Mouse (Mus musculus) liver, postnatal 0 days (tissue): ENCODE data around the gene Insig1. TPM values are rescaled to one million over a fixed set of nuclear protein-coding genes. Genes with fewer than 3 reads are reported as not detected.
A peak's percentile ranks its signal among the peaks of the same experiment; 100 is the strongest.

Experiments
- ATAC-seq: fragments of 200-750 bp; cut with Nextera tagmentation; 2 replicates; pipeline ENCODE4 v1.8.0; 2017; ENCODE audit warnings: mild to moderate bottlenecking, moderate library complexity
- DNase-seq: peaks from one replicate; pipeline ENCODE4 v3.0.0-alpha.2; 2016
- H3K27ac ChIP-seq: fragments of 300-500 bp; sonication (generic); 2 replicates; pipeline ENCODE4 v1.5.1; 2014; ENCODE audit warnings: antibody characterized with exemption, moderate library complexity, mild to moderate bottlenecking, low read depth
- H3K27me3 ChIP-seq: fragments of 300-500 bp; sonication (generic); 2 replicates; pipeline ENCODE4 v1.6.1; 2014; ENCODE audit warnings: low read length, control low read depth, mixed read lengths; ENCODE audit not compliant: insufficient read depth
- H3K36me3 ChIP-seq: fragments of 300-500 bp; sonication (generic); replicated peaks from 2 replicates; pipeline ENCODE4 v1.6.1; 2014; ENCODE audit warnings: mild to moderate bottlenecking, control low read depth, low read length, moderate library complexity, mixed read lengths; ENCODE audit not compliant: insufficient read depth
- H3K4me1 ChIP-seq: fragments of 300-500 bp; sonication (generic); 2 replicates; pipeline ENCODE4 v1.6.1; 2014; ENCODE audit warnings: antibody characterized with exemption, mild to moderate bottlenecking, control low read depth; ENCODE audit not compliant: insufficient read depth
- H3K4me2 ChIP-seq: fragments of 300-500 bp; sonication (generic); 2 replicates; pipeline ENCODE4 v1.6.1; 2014; ENCODE audit warnings: low read depth, mild to moderate bottlenecking, low read length, moderate library complexity, mixed read lengths
- H3K4me3 ChIP-seq: fragments of 300-500 bp; sonication (generic); 2 replicates; pipeline ENCODE4 v1.5.1; 2014; ENCODE audit warnings: low read depth, low read length
- H3K9ac ChIP-seq: fragments of 300-500 bp; sonication (generic); replicated peaks from 2 replicates; pipeline ENCODE4 v1.6.1; 2014; ENCODE audit warnings: mild to moderate bottlenecking, moderate library complexity
- H3K9me3 ChIP-seq: fragments of 300-500 bp; sonication (generic); 2 replicates; pipeline ENCODE4 v1.6.1; 2016; ENCODE audit warnings: mild to moderate bottlenecking, control low read depth, low read length, mixed read lengths
- CTCF ChIP-seq: sonication (generic); IDR thresholded peaks from 2 replicates; pipeline ENCODE4 v1.5.1; 2016; ENCODE audit warnings: antibody characterized with exemption, low read depth
- EP300 ChIP-seq: IDR thresholded peaks from 2 replicates; pipeline ENCODE4 v1.6.1; 2016; ENCODE audit warnings: antibody characterized with exemption, low read depth, mild to moderate bottlenecking
- WGBS: fragments of 180-500 bp; shearing (Covaris S2); extraction: QIAGEN DNeasy Blood & Tissue Kit; methylation state at CpG from one replicate; pipeline ENCODE4 v1.1.7; 2014; ENCODE audit not compliant: insufficient replicate concordance; 5-methylcytosine and 5-hydroxymethylcytosine counted together
- polyA plus RNA-seq: library from polyadenylated mRNA; unstranded; fragments of >200 nt; fragmentation: Nextera tagmentation; extraction: Ambion mirVana; gene quantifications from 2 replicates; pipeline ENCODE4 v1.2.1, GENCODE M21; 2015

Gene Insig1
- polyA plus RNA-seq, 1 experiment from 2014 or later: 36.3 TPM

DNA sequence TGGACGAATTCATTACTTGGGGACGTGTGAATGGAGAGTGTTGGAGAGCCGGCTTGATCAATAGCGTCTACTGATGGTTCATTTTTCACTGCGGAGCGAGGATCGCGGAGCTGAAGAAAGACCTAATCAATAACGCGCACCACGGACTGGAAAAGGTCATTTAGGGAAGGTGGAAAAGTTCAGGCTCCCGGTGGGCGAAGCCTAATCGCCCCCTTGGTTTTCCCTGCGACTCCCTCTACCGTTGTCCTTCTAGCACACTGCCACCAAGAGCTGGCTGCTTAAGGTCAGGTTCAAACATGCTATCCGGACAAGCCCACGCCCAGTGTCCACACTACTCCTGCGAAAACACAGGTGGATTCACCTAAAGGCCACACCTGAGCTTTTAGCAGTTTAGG is 47.4 kb downstream of the Insig1 start:
- 3% methylated on average over 19 of the region's 19 CpGs for WGBS
- Histone ChIP-seq H3K36me3 (no peaks in the 10 kb centered on the region), H3K27ac (no peak overlapping the region), H3K4me2 (peak overlapping the region; percentile 70), H3K4me1 (no peaks in the 10 kb centered on the region), H3K4me3 (peak overlapping the region; percentile 34), H3K9me3 (no peaks in the 10 kb centered on the region), H3K9ac (no peak overlapping the region), H3K27me3 (peaks cover 65% of the 10 kb centered on the region)
- DNase-seq: no peak
- no peak for ATAC-seq
- no peak for TF ChIP-seq EP300
- TF ChIP-seq CTCF: no peak

DNA sequence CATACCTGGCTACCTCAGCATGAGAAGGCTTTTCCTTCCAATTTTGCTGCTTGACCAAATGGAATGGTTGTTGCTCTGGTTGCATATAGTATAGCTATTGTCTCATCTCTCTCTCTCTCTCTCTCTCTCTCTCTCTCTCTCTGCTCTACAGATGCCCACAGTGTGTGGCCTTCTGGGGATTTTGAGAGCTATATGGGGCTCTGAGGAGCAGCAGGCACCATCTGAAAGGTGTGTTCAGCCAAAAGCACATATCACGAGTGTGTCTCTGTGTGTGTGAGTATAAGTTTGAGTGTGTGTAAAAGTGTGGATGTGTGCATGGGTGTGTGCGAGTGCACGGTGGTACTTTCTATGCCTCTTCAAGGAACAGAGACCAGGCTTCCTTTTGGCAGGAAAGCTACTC is 48.4 kb downstream of the Insig1 start:
- H3K27me3 ChIP-seq: peaks cover 71% of the 10 kb centered on the region
- no peak for DNase-seq
- 34% methylated on average over 3 of the region's 3 CpGs for WGBS

GRCm38 (mm10) chr5:28122491-28123454 is 51.6 kb downstream of the Insig1 start:
- TF ChIP-seq EP300 (no peak), CTCF (peak; percentile 70)
- no peak overlapping the region for H3K4me2 ChIP-seq
- H3K27ac ChIP-seq: no peak overlapping the region
- no peaks in the 10 kb centered on the region for H3K36me3 ChIP-seq
- H3K4me1 ChIP-seq: no peaks in the 10 kb centered on the region
- DNase-seq (peak; percentile 64), ATAC-seq (no peak)
- 3% methylated on average over 27 of the region's 27 CpGs for WGBS
- no peak overlapping the region; the same call in 1 of the 2 replicates for H3K4me3 ChIP-seq
- no peaks in the 10 kb centered on the region for H3K9me3 ChIP-seq
- H3K9ac ChIP-seq: no peak overlapping the region
- H3K27me3 ChIP-seq: peaks cover 78% of the 10 kb centered on the region

More for the DNA sequence above, 48.4 kb downstream of the Insig1 start:
- ATAC-seq: no peak
- Histone ChIP-seq H3K36me3 (no peaks in the 10 kb centered on the region), H3K4me2 (no peak overlapping the region), H3K9me3 (no peaks in the 10 kb centered on the region), H3K27ac (no peak overlapping the region), H3K4me1 (no peaks in the 10 kb centered on the region), H3K4me3 (no peak overlapping the region), H3K9ac (no peak overlapping the region)
- no peak for TF ChIP-seq CTCF
- no peak for TF ChIP-seq EP300

DNA sequence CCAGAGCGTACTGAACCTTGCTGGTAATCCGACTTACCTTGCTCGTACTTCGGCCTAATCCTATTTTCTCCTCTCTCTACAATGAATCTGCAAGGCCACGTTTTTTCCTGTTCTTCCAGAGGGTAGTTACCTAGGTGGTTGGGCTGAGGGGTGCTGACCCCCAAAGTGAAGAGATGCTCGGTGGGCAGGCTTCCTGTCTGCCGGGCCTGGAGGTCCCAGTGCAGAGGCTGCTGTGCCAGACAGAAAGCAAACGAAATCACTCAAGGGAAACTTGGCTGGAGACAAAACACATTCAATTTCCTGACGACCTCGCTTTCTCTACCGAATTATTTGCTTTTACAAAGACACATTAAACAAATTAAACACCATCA is 52.3 kb downstream of the Insig1 start:
- H3K9me3 ChIP-seq: no peaks in the 10 kb centered on the region
- H3K4me1 ChIP-seq: no peaks in the 10 kb centered on the region
- TF ChIP-seq EP300 (no peak), CTCF (no peak)
- peaks cover 78% of the 10 kb centered on the region for H3K27me3 ChIP-seq
- no peak overlapping the region; the same call in 1 of the 2 replicates for H3K4me3 ChIP-seq
- DNase-seq (no peak), ATAC-seq (no peak)
- no peak overlapping the region for H3K4me2 ChIP-seq
- H3K9ac ChIP-seq: no peak overlapping the region
- 4% methylated on average over 11 of the region's 11 CpGs for WGBS
- no peaks in the 10 kb centered on the region for H3K36me3 ChIP-seq
- H3K27ac ChIP-seq: no peak overlapping the region

GRCm38 (mm10) chr5:28124321-28125230 is 53.4 kb downstream of the Insig1 start:
- H3K9ac ChIP-seq: no peak overlapping the region
- no peak for DNase-seq
- H3K9me3 ChIP-seq: no peaks in the 10 kb centered on the region
- H3K4me1 ChIP-seq: no peaks in the 10 kb centered on the region
- TF ChIP-seq EP300 (no peak), CTCF (no peak)
- H3K4me3 ChIP-seq: no peak overlapping the region
- no peaks in the 10 kb centered on the region for H3K36me3 ChIP-seq
- no peak overlapping the region for H3K27ac ChIP-seq
- H3K4me2 ChIP-seq: no peak overlapping the region
- H3K27me3 ChIP-seq: peaks cover 72% of the 10 kb centered on the region
- WGBS: 6% methylated on average over 28 of the region's 28 CpGs
- ATAC-seq: no peak

Other genes with a start within 250 kb of the Insig1 start
- gene Htr5a, start 229.2 kb upstream of the Insig1 start, polyA plus RNA-seq: not detected in 2 replicates
- gene En2, start 94.3 kb downstream of the Insig1 start, polyA plus RNA-seq: not detected in 2 replicates
- gene Cnpy1, start 174.4 kb downstream of the Insig1 start, polyA plus RNA-seq: not detected in 2 replicates
- gene Rbm33, start 245.8 kb downstream of the Insig1 start, polyA plus RNA-seq: 4.4 and 5.4 TPM in 2 replicates